Mouse (Mus musculus) frontal cortex, postnatal 25 days (tissue): ENCODE data around the gene Zfyve28.

Experiments used
- DNase-seq, 2 experiments: peaks; one replicate each; pipeline ENCODE4 v3.0.0; 2022; ENCODE audit warnings: low spot score in 2 of 2

The Zfyve28 gene

GRCm38 (mm10) chr5:34177821-34178220, 110.4 kb downstream of the Zfyve28 start:
- peak in 1 of 2 experiments; percentile 2 for DNase-seq

GRCm38 (mm10) chr5:34177091-34177490, 111.2 kb downstream of the Zfyve28 start:
- DNase-seq: peak in 1 of 2 experiments; percentile 1

- DNase-seq: peak in 1 of 2 experiments; percentile 2
Observed at GRCm38 (mm10) chr5:34176691-34177090, 111.6 kb downstream of the Zfyve28 start.

- peak in 1 of 2 experiments; percentile 1 for DNase-seq
Observed at GRCm38 (mm10) chr5:34175403-34175694, 112.9 kb downstream of the Zfyve28 start.

- no peak for DNase-seq
Observed at GRCm38 (mm10) chr5:34174550-34175402, 113.5 kb downstream of the Zfyve28 start.

- no peak for DNase-seq
Observed at GRCm38 (mm10) chr5:34174021-34174420, 114.2 kb downstream of the Zfyve28 start.

- no peak for DNase-seq
Observed at GRCm38 (mm10) chr5:34170726-34171125, 117.5 kb downstream of the Zfyve28 start.

GRCm38 (mm10) chr5:34169954-34170353, 118.3 kb downstream of the Zfyve28 start:
- no peak for DNase-seq

GRCm38 (mm10) chr5:34168950-34169891, 119.0 kb downstream of the Zfyve28 start, which contains the start of the genes Poln and Haus3:
Gene Poln (minus strand): TSS chr5:34169448.
Gene Haus3 (minus strand): TSS chr5:34169527.
- peak; percentile 91 to 93 for DNase-seq

GRCm38 (mm10) chr5:34167857-34168256, 120.4 kb downstream of the Zfyve28 start:
- no peak for DNase-seq

- no peak for DNase-seq
Observed at GRCm38 (mm10) chr5:34165793-34166192, 122.5 kb downstream of the Zfyve28 start.

GRCm38 (mm10) chr5:34148476-34148875, 139.8 kb downstream of the Zfyve28 start:
- no peak for DNase-seq

- DNase-seq: no peak
Observed at GRCm38 (mm10) chr5:34147554-34147953, 140.7 kb downstream of the Zfyve28 start.
